Mouse (Mus musculus) kidney, postnatal 25 days (tissue): ENCODE measurements at regions not wholly inside any gene's neighbourhood (a gene's known extent, or its start where the extent isn't known, plus 50 kb on each side); places are given as distances from the start of the nearest gene placed in this dataset.

Source experiments
- DNase-seq, 2 experiments: peaks; one replicate each; pipeline ENCODE4 v3.0.0; 2021; ENCODE audit warnings: mixed read lengths in 2 of 2

DNA sequence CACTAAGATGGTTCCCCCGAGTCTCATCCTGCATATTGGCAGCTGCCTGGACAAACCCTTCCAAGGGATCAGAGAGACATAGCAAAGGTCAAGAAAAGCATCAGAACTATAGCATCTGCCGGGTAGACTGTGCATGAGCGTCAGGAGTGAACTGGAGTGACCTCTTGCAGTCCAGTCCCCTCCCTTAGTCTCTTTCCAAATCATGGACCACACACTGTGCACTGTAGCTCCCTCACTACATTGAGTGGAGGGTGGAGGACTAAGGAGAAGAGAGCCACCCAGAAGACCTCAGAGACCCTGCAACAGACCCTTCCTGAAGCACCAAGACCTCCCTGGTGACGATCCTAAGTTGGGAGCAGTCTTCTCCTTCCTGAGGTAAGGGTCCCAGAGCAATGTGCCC is 107.8 kb upstream of the Cd93 start:
- no peak for DNase-seq

DNA sequence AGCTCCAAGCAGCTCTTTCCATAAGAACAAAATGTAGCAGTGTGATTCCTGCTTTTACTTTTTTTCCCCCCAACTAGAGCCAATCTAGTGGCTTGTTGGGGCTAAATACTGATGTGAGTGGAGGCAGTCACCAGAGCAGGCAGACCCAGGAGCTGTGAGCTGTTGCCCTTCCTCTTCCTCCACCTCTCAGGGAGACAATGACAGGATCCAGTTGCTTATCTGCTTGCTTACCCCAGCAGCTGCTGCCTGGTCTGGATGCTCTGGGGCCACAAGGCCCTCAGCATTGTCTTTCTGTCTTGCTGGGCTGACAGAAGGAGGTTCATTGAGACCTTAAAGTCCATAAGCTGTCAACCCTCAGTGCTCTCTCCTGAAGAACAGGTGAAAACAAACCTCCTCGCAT is 106.3 kb upstream of the Cd93 start:
- no peak for DNase-seq

DNA sequence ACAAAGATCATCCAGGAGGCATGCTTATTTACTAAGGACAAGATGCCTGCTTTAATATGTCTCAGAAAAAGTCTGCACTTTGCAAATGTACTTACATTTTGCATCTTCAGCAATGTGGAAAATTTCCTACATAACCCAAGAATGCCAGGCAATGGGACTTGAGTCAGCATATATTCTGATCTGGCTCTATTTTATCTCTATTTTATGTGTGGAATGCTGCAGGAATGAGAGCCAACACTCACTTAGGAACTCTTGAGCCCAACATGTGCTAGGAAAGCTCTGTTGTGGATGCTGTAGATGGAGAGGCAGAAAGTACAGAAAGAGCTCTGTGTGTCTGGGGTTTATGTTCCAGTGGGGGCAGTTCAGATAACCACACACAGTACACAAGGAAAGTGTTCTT is 99.0 kb upstream of the Cd93 start:
- DNase-seq = no peak

DNA sequence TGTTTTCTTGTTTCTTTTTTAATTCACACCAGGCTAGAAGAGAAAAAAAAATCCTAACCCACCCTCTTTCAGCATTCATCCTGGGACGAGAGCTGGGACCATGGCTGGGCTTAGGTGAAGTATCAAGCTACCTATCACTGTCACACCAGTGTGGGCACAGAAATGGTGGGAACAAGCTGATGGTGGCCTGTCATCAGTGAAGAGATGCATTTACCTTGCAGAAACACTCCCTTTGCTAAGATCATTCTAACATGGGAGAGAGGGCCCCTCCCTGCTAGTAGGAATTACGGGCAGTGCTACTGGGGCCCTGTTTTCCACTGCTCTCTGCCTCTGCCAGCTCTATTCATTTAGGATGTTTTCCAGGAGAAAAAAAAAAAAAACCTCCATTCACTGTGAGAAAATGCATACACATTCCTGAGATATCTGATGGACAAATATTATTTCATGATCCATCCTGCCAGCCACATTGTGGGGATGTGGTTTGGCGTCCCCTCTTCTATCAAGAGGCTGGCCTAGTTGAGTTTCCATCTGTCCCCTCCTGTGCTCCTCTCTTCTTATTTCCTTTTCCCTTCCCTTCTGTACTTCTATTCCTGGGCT is 94.6 kb upstream of the Cd93 start:
- no peak for DNase-seq

DNA sequence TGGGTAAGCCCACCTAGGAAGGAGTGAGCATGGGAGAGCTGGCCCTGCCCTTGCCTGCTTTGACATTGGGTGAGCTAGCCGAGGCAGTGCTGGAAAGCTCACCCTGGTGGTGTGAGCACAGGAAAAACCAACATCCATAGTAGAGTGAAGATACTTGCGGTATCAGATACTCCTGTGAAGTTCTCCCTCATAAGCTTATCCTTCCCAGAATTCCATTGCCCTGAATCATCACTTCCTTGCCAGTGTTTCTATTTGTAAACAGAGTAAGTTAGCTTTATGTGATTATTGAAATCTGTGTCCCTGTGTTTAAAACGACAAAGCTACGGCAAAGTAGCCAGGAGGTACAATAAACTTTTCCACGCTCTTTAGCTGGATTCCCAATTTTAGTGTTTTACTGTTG is 93.9 kb upstream of the Cd93 start:
- DNase-seq = no peak

DNA sequence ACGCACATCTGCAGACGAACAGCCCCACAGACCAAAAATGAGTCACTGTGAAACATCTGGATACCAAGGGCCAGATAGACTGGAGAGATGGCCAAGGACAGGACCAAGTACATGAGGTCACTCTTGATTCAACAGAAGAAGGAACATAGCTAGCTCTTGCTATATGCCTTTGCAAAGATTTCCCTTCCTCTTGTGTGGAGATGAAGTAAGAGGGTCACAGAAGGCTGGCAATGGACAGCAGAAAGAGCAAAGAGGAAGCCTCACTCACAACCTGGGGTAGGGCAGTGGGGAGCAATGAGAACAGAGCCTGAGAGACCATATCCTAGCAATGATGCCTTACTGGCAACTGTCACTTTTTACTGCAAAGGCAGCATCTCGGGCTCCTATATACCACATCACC is 93.2 kb upstream of the Cd93 start:
- no peak for DNase-seq

DNA sequence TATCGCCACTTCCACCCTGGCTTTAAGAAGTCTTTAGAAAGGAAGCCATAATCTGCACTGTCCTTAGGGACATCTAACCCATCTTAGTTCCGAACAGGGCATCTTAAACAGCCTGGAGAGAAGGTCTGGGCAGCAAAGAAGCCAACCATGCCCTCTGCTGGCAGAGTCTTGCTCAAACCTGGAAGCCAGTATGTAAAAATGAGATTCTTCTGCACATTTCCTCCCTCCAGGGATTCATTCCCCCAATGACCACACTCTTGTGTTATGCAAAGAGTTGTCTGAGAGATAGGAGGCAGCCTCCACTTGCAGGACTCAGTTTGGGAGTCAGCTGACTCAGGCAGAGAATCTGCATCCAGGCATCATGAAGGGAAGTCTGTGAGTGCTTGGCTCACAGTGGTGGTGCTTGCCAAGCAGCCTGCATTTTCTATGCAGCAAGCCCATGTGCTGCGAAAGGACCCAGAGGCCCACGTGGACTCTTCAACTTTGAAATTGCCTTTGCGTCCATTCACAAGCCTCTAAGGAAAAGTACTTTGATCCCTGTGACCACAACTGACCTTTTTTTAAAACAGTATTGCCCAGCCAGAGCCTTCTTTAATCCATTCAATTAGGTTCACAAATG is 92.3 kb upstream of the Cd93 start:
- peak; percentile 71 to 76 for DNase-seq

DNA sequence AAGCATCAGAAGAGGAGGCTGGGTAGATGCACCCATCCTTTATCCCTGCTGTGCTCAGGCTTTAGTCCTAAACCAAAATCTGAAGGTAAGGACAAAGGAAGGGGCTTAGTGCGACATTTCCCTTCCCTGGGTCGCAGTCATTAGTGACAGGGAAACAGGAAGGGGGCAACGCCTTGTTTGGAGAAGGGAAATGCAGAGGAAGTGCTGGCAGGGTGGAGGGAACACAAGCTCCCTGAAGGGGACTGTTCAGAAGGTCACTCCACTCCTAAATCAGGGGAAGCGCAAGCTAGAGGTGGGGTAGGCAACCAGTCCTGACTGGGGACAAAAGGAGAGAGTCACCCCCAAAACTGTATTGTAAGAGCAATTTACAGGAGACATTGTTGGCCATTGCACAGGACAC is 88.7 kb upstream of the Cd93 start:
- no peak for DNase-seq

DNA sequence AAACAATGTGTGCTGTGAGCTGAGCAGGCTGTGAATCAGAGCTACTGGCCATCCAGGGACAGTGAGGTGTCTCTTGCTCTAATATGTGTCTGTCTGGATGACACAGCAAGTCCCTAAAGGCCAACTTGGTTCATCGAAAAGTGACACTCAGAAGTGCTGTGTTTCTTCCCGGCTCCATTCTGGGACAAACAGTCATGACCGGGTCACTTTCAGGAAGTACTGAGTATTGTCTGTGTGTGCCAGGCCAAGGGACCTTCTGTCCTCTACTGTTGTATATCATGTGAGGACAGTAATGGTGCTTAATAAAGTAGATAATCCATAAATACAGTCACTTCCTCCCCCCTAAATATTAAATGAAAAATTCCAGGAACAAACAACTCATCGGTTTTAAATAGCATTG is 87.2 kb upstream of the Cd93 start:
- DNase-seq = peak; percentile 41 to 61

DNA sequence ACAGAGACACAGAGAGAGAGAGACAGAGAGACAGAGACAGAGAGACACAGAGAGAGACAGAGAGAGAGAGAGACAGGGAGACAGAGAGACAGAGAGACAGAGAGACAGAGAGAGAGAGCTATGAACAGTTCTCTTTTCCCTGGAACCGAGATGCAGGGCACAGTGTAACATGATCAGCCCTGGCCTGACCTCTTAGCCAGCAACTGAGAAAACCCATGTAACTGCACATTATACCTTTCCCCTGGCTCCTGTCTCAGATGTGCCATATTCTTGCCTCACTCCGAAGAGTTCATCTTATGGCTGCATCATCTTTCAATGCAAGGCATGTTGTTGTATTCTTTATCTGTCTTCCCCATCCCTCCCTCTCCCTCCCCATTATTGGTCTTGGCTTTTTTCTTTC is 86.5 kb upstream of the Cd93 start:
- no peak for DNase-seq

DNA sequence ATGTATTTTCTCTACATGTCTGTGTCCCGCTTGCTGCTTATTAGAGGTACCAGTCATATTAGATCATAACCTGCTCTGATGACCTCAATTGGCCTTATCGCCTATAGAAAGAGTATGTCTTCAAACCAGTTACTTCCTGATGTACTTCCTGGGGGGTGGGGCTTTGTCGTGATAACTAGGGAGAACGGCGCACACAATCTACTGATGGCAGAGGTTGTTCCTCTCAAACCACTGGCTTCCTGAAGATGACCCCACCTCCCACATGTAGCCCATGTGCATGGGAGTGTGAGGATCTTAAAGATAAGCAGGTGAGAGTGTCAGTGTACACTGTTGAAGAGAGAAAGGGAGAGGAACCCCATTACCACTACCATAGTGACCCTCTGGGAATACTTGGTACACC is 84.4 kb upstream of the Cd93 start:
- DNase-seq = no peak

DNA sequence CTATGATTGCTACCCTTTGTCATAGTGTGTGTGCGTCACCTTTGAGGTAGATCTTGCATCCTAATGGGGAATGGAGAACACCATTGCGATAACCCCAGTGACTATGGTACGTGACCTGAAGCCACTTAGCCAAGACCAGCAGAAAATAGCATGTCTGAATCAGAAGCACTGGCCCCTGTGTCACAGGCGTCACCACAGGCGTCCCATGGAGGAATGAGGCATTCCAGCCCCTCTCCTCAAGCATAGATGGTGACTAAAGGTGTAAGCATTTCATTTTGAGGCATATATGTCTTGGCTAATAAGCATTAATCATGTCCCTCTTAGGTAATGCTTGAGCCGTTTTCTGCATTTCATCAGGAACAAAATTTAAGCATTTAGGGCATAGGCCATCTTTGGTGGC is 82.1 kb upstream of the Cd93 start:
- DNase-seq = no peak

DNA sequence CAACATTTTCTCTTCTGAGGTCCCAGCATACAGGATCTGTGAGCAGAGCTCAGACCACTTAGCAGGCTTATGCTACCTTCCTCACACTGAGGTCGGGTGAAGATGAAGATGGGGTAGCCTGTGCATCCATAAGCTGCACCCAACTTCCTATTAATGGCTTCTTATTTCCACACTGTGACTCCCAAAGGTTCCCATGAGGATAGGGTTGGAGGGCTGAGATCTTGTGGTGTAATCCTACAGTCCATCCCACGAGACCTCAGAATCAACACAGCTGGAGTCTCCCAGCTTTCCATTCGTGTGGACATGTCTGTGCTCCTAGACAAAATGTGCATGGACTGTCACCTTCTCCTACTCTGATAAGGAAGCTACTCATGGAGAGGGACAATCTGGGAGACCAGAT is 80.0 kb upstream of the Cd93 start:
- DNase-seq = no peak

DNA sequence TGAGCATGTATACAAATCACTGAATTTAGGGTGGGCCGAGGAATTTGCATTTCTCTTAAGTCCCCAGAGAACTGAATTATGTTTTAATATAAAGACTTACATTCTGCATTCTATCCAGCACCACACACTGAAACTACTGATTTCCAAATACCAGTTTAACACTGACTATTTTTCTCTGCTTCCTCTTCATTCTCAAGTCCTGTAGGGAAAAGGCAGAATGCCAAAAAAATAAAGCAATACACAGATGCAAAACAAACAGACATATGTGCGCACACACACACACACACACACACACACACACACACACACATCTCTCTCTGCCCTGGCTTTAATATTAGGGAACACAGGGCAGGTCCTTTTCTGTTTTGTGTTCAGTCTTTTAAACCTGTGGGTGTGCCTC is 79.6 kb upstream of the Cd93 start:
- no peak for DNase-seq

DNA sequence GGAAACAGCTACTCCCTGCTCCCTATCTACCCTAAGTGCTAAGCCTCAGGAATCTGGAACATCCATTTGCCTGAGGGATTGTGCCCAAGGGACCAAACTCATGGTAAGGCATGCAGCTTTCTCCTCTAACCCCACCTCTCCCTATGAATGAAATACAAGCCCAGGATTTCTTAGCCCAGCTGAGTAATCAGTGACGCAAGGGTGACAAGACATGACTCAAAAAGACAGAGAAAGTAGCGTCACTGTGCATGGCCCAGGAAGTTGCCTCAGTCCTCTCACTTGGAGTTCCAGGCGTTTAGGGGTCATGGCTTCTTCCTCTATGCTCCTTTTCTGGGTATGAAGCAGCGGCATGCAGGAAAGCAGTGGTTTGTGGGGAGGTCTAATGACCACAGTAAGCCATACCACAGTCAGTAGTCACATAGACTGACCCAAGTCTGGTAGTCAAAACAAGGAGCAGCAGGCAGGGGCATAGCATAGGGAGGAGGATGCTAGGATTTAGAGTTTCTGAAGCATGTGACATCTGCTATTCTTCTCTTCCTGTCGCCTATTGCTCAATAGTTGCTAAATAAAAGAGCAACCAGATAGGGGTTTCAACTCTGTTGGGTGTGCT is 78.7 kb upstream of the Cd93 start:
- DNase-seq = peak in 1 of 2 experiments; percentile 44

DNA sequence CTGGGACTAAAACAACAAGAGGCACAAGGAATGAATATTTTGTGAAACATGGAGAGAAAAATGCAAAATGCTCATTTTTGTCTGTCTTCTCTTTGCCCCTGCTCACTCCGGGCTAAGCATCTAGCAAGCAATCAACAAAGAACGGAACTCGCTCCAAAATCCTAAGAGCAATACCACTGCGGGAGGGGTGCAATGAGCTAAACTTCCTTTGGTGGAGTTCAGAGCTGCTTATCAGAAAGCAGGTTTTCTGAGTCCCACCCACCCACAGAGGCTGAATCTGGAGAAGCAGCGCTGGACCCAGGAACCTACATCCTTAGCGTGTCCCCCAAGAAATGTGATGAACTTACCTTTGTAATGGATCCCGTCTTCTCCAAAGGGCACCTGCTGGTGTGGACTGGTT is 76.9 kb upstream of the Cd93 start:
- DNase-seq = no peak

DNA sequence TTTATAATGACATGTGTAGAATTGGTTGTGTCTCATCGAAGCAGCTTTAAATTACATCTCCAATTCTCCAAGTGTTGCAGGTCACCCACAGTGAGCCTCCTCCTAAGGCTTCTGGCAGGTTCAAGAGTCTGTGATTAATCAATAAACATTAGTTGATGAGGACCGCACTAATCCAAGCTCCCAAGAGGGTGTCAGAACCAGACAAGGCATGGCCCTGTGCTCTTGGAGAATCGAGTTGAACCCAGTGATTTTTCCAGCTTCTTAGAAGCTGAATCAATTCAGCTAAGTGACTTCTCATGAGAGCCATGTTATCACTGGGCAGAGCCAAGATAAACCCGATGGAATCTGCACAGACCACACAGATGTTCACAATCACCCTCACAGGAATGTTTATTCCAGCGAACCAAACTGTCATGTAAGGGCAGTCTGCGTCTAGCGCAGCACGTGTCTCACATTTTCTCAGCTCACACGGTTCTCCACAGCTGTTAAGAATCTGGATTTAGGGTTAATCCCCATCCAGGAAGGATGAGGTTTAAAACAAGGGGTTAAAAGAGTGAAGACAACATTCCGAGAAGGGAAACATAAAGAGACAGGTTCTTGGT is 76.4 kb upstream of the Cd93 start:
- DNase-seq = no peak

DNA sequence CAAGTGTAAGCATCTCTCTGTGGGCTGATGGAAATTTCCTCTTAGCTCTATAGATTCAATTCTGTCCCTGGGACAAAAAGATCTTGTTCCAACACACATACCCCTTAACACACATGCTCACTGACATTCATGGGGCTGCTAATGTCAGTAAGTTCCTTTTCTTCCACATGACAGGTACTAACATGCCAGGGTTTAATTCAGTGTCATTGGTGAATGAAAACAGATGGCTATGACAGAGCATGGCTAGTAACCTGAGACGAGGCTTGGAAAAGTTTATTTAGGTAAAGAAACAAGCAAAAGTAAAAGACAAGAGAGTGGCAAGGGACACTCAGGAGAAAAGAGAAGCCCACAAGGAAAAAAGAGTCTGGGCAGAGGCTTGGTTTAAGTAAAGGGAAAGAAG is 74.5 kb upstream of the Cd93 start:
- DNase-seq = no peak

DNA sequence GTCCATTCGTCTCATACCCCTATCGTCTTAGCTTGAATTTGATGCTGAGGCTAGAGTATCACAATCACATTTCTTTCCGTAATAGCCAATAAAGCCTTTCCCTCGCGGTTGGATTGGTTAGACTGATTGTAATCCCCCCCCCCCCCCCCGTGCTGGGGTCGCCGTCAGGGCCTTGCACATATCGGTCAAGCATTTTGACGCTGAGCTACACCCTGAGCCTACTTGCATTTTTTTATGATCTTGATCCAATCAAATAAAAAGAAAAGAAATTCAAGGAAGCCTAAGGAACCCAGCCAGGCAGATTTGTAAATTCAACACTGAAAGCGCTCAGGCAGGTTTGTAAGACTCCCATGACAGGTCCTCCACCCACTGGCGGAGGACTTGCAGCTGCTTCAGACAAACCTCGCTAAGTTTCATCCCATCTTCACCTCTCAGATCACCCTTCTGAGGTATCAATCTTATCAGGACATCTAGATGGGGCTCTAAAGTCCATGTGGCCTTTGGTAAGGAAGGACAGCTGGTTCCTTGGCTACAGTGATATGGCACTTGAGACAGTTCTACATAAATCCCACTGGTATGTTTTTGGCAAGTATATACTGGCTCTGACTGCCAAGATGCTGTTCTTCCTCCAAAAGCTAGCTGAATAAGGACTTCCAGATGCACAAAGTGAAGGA is 66.8 kb upstream of the Cd93 start:
- no peak for DNase-seq

DNA sequence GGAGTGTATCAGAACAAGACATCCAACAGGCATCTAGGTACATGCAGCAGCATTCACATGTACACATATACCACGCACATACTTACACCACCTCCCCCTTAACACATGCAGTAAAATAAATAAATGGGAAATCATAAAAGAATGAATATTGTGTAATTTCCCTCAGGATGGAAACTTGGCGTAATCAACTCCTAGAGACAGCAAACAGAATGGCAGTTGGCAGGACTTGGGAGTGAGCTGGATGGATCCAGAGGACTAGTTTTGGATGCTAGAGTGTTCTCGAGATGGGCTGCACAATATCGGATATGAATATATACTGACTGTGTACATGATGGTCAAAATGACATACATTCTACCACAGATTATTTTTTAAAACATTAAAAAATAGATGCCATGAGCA is 66.0 kb upstream of the Cd93 start:
- DNase-seq = no peak

DNA sequence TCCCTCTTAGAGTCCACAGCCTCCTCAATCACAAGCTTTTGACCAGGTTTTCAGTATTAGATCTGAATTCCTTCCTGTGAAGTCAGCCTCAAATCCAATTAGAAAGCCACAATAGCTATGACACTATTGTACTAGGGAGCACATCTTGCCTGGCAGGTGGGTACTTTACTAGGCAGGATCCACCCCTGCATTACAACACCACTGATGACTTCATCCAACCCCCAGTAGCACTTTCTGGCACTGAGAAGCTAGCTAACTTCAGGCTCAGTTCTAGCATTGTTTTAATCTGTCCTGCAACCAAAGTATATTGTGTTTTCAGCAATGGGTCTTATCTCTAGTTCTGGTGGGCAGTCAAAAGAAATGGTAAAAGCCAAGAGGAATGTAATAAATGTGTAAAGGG is 64.2 kb upstream of the Cd93 start:
- DNase-seq = no peak

DNA sequence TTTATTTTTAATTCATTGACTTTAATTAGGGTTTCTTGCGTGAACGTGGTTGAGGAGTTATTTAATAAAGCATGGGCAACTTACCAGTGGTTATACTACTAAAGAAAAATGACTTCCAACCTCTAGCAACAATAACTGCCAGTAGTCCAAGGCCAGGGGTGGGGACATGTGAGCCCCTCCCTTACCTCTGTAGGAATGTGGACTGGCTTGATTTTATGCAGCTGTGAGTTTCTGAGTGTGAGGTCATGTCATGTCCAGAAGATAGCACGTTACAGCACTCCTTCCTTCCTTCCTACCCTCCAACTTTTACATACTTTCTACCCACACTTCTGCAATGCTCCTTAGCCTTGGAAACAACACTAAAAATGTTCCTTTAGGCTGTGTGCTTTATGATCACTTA is 63.6 kb upstream of the Cd93 start:
- no peak for DNase-seq

DNA sequence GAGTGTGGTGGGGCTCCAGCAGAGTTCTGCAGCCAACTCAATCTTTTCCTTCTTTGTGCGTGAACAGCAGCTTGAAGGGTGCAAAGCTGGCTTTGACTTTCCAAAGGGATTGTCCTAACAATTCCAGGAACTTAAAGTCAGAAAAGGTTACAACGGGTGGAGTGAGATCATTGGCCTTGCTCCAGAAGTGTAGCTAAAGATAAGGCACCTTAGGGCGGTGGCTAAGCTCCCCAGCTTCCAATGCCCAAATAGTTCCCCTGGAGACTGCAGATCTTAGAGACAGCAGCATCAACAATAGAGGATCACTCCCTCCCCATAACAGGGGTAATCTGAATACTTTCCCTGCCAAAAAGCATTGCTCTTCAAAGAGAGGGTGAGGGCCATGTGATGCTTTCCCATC is 62.3 kb upstream of the Cd93 start:
- peak; percentile 52 to 65 for DNase-seq
